Mouse (Mus musculus) bone marrow, adult 2 months (tissue): Measurements from ENCODE around the gene Vmn2r44. TPM values are rescaled to one million over a fixed set of nuclear protein-coding genes. Genes with fewer than 3 reads are reported as not detected.
"Not testable (repeated sequence)": the region's sequence is repeated elsewhere in the genome, so short reads cannot be mapped to it uniquely, and the experiment has no call there.

ENCODE experiments used
- H3K27ac ChIP-seq: fragments of 200-500 bp; 2 replicates; pipeline ENCODE4 v1.5.1; 2012; ENCODE audit warnings: low read depth, mild to moderate bottlenecking, control low read depth, inconsistent platforms, low read length; ENCODE audit not compliant: control insufficient read depth, poor library complexity, insufficient read depth
- H3K4me1 ChIP-seq: fragments of 200-500 bp; 2 replicates; pipeline ENCODE4 v1.6.1; 2011; ENCODE audit warnings: low read length; ENCODE audit not compliant: control insufficient read depth, insufficient read depth
- H3K4me3 ChIP-seq: fragments of 200-500 bp; replicated peaks from 2 replicates; pipeline ENCODE3; 2011; ENCODE audit warnings: mild to moderate bottlenecking, low read depth, low read length, control low read depth; ENCODE audit not compliant: control insufficient read depth
- WGBS: fragments of 180-500 bp; shearing (Covaris S2); methylation state at CpG from one replicate; pipeline ENCODE4 v1.1.7; 2018; 5-methylcytosine and 5-hydroxymethylcytosine counted together
- polyA plus RNA-seq: library from polyadenylated mRNA; stranded (reverse); fragments of >200 nt; gene quantifications from 2 replicates; pipeline ENCODE4 v1.2.4, GENCODE M21; 2011; ENCODE audit warnings: low replicate concordance; ENCODE audit not compliant: missing spikeins, insufficient read depth, insufficient read length

Gene Vmn2r44
- polyA plus RNA-seq: not detected in 2 replicates

DNA sequence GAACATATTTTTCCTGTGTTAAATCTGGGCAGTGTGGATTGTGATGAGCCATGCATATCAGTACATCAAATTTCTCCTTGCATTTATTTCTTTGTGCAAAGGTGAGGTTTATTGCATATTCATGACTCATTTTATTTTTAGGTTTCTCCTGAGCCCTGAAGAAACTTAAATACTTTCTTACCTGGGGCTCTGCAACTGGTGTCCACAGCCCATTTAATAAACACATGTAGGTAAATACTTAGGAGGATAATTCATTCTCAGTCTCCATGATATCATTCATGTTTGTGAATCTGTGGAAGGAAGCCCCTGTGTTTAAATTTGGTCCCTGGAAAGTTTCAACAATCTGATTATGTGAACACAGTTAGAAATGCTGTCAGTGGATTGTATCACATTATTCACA lies at the start of gene Vmn2r44:
Gene Vmn2r44, minus strand, starts transcription at position 101 of the 400 bp plus-strand sequence.
- not testable (repeated sequence) for H3K27ac ChIP-seq, H3K4me1 ChIP-seq, H3K4me3 ChIP-seq

DNA sequence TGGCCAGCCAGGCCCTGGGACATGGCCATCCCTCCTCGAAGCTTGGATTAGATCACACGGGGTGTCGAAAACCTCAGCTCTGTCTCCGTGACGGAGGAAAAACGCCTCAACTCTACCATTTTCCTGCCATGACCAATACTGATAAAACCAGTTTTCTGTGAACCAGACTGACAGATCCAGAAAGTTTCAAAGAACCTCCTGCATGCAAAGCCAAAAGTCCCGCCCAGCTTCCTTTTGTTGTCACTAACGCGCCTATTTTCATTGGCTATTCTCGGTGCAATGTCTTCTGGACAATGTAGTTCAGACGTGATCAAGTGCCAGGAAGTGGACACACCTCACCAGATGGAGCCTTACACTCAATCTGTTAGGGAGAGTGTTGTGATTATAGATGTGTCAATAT lies 25.3 kb downstream of the Vmn2r44 start:
- 80% methylated on average over 11 of the region's 11 CpGs for WGBS
- not testable (repeated sequence) for H3K27ac ChIP-seq, H3K4me1 ChIP-seq, H3K4me3 ChIP-seq

Other genes with a start within 250 kb of the Vmn2r44 start
- gene Vmn2r41, start 221.7 kb downstream of the Vmn2r44 start, polyA plus RNA-seq: not detected in 2 replicates
- gene Vmn2r42, start 183.0 kb downstream of the Vmn2r44 start, polyA plus RNA-seq: not detected in 2 replicates
- gene Vmn2r43, start 122.7 kb downstream of the Vmn2r44 start, polyA plus RNA-seq: not detected in 2 replicates
- not detected in 2 replicates for gene Vmn2r45, start 105.7 kb upstream of the Vmn2r44 start, polyA plus RNA-seq